Mouse (Mus musculus): ENCODE results near the gene Itga9. TPM values are rescaled to one million over a fixed set of nuclear protein-coding genes. Genes with fewer than 3 reads are reported as not detected.

Itga9 gene
- total RNA-seq, 4 experiments from 2014 or later, result 4.7 to 5.8 (median 5.1) TPM

GRCm38 (mm10) chr9:118867851-118868250 lies 261.4 kb downstream of the Itga9 start:
- DNase-seq (ENCODE audit: low spot score in 2 of 2), result no peak

- peak in 1 of 2 experiments; percentile 35 for DNase-seq (ENCODE audit: low spot score in 2 of 2)
These were observed 264.6 kb downstream of the Itga9 start for GRCm38 (mm10) chr9:118871089-118871488.

DNA sequence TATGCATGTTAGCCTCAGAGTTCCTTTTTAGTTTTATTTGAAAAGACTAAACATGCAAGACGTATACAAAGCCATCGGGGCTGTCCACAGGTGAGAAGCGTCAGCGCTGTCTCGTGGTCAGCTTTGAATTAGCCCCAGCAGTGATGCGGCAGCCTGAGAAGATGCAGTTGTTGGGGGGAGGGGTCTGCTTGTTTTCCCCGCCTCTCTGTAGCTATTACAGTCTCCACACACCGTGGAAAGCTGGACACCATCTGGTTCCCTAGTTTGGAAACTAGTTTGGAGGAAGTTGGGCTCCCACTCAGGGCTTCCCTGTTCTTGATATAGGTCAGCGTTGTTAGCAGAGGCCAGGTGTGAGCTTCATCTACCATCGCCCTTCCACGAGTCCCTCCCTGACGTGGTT lies 266.5 kb downstream of the Itga9 start:
- no peak for DNase-seq (ENCODE audit: low spot score in 2 of 2)

DNA sequence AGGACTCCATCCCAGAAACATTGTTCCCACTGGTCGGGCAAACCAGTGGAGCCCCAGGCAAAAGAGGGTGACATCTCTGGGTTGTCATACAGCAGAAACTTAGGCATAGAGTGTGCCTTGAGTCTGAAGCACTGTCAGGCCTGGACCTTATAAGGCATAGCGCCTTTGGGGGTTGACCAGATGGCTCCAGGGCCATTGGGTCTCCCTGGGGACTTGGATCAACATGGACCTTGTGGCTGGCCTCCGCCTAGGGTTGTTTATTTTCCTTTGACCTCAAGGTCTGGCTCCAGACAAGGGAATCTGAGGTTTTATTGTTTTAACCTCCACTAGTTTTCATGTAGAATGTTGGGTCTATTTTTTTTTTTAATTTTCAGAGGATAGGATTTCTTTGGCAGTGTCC lies 267.1 kb downstream of the Itga9 start:
- DNase-seq (ENCODE audit: low spot score in 2 of 2), result no peak

DNA sequence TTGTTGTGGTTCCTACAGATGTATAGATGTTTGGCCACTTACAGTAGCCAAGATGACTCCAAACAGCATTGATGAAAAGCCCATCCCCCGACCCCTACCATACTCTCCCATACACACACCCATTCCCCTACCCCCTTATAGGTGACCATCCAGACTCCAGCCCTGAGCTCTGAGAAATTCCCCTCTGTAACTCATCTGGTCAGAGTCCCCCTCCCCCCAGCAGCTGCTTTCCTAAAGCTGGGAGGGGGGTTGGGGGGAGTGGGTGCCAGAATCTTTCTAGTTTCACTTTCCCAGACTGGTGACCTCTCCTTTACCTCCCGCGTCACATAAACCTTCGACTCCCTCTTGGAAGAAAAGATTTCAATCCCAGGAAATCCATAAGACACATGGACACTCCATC lies 269.2 kb downstream of the Itga9 start:
- no peak for DNase-seq (ENCODE audit: low spot score in 2 of 2)

GRCm38 (mm10) chr9:118876902-118877301 lies 270.4 kb downstream of the Itga9 start:
- DNase-seq (ENCODE audit: low spot score in 2 of 2), result no peak

DNA sequence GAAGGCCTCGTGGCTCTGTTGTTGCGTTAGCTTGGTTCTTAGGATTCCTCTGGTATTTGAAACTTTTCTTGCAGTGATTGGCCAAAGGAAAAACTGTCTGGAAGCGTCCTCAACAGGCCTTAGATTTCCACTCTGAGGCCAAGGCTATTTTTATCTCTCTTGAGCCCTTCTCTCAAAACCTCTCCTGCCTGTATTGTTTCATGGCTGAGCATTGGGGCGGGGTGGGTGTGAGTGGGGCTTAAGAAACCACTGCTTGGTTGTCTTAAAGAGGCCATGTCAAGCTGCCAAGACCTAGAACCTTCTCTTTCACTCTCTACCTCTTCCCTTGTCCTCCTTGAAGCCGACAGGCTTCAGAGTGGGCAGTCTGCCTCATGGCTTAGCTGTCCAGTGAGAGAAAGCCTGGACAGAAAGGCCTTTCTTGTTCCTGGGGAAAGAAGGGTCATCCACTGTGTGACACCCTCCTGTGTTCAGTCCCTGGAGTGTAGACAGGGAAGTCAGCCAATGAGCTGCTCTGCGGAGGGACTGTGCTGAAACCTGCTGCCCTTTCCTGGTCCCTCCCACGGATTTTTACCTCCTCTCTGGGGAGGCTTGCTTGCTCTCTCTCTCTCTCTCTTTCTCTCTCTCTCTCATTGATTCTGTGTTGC lies 271.0 kb downstream of the Itga9 start:
- no peak for DNase-seq (ENCODE audit: low spot score in 2 of 2)

DNA sequence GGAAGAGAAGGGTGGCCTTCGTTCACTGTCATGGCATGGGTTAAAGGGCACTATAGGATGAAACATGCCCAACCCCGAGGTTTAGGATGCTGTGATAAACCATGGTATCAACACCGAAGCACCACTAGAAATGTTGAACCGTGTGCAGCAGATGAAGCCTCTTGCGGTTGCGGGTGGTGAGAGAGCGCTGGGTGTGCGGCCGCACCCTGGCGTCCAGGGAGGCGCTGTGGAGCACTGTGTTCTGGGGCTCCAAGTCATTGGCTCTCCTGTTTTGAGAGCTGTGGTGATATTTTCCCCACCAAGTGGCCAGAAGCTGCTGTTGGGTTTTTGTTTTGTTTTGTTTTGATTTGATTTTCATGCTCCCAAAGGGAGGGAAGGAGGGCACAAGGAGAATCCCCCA lies 272.1 kb downstream of the Itga9 start:
- no peak for DNase-seq (ENCODE audit: low spot score in 2 of 2)

GRCm38 (mm10) chr9:118881281-118881945 lies 274.9 kb downstream of the Itga9 start:
- peak in 1 of 2 experiments; percentile 7 for DNase-seq (ENCODE audit: low spot score in 2 of 2)

DNA sequence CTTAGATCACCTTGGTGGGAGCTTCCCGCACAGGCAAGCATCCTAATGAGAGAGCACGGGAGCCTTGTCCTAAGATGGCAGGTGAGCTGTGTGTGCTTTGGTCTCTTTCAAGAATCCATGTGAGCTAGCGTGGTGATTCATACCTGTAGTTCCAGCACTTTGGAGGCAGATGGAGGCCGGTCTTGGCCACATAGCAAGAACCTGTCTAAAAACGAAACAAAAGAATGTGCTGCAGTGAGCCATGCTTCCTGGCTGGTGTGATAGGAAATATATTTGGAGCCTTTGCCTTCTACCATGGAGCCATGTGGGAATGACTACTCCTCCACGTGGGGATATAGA lies 275.4 kb downstream of the Itga9 start:
- peak in 1 of 2 experiments; percentile 3 for DNase-seq (ENCODE audit: low spot score in 2 of 2)

- DNase-seq (ENCODE audit: low spot score in 2 of 2), result no peak
These were observed 276.7 kb downstream of the Itga9 start for GRCm38 (mm10) chr9:118883150-118883549.

- DNase-seq (ENCODE audit: low spot score in 2 of 2), result no peak
These were observed 279.3 kb downstream of the Itga9 start for GRCm38 (mm10) chr9:118885785-118886184.

DNA sequence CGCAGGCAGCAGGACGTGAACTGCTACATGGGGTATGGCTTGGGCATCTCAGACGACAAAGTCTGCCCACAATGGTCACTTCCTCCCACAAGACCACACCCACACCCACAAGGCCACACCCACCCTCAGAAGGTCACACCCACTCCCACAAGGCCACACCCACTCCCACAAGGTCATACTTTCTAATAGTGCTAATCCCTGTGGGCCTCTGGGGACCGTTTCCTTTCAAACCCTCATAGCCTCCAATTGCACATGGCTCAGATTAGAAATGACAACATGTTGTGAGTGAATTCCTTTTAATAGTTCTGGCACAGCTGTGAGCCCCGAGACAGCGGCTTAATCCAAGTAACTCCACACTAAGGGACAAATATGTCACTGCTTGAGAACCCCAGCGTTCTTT lies 280.7 kb downstream of the Itga9 start:
- DNase-seq (ENCODE audit: low spot score in 2 of 2), result no peak

- DNase-seq (ENCODE audit: low spot score in 2 of 2), result no peak
These were observed 281.2 kb downstream of the Itga9 start for GRCm38 (mm10) chr9:118887734-118888133.

DNA sequence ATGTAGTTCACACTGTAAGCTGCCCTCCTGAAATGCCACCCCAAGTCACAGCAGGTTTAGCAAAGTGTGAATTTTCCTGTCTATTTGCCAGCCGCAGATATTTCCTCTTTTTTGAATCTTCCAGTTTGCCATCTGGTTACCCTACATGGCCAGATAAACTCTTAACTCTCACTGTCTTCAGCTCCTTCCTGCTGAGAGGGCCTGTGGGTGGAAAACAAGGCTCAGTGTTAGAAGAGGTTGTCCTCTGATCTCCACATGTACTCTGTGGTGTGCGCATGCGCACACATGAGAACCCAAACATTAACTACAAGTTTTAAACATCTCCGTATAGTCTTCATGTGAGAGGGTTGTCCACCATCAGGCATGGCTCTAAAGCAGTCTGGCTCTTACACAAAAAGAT lies 283.7 kb downstream of the Itga9 start:
- DNase-seq (ENCODE audit: low spot score in 2 of 2), result no peak

DNA sequence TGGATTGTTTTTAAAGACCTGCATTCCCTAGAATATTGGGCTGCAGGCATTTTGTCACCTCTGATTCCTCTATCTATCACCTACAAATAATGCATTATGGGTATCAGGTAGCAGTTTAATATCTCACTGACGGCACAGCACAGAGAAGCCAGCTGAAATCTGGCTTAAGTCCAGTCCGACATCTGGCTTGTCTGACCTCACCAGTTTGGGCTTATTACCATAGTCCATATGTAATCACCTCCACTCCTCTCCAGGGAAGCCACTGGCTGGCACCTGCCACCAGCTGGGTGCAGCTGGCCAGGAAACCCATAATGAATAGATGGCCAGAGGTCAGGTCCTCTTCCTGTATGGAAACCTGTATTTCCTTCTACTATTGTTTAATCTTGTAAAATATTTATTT lies 284.2 kb downstream of the Itga9 start:
- no peak for DNase-seq (ENCODE audit: low spot score in 2 of 2)

DNA sequence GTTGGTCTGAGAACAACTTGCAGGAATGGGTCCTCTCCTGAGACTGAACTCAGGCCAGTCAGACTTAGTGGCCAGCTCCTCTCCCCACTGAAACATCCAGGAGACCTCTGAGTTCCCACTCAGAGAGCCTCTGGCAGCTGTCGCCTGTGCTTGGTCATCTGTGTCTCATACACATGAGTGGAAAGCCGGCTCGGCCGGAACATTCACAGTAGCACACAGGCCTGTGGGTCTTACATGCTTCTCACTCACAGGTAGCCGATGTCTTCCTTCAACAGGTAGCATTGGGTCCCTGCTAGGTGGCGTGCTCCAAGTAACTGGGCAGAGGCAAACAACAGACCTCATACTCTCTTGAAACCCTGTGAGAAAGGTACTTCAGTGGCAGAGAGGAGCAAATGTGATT lies 284.6 kb downstream of the Itga9 start:
- no peak for DNase-seq (ENCODE audit: low spot score in 2 of 2)

- no peak for DNase-seq (ENCODE audit: low spot score in 2 of 2)
These were observed 285.1 kb downstream of the Itga9 start for GRCm38 (mm10) chr9:118891593-118891992.

GRCm38 (mm10) chr9:118895101-118895500 lies 288.6 kb downstream of the Itga9 start:
- DNase-seq (ENCODE audit: low spot score in 2 of 2), result no peak

DNA sequence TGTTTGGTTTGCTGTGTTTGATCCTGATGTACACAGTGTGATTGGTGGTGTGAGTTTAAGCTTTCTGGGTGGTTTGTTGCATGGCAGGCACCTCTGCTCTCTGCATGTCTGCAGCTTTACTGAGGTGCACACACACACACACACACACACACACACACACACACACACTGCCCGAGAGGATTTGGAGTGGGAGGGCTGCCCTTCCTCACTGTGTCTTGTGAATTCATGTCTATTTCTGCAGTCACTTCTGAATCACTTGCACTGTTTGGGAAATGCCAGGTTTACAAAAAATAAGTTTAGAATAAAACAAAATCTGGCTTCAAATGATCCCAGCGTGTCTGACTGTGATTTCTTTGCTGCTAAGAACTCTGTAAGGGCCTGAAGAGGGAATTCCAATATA lies 294.2 kb downstream of the Itga9 start:
- no peak for DNase-seq (ENCODE audit: low spot score in 2 of 2)

- no peak for DNase-seq (ENCODE audit: low spot score in 2 of 2)
These were observed 295.4 kb downstream of the Itga9 start for GRCm38 (mm10) chr9:118901917-118902316.

DNA sequence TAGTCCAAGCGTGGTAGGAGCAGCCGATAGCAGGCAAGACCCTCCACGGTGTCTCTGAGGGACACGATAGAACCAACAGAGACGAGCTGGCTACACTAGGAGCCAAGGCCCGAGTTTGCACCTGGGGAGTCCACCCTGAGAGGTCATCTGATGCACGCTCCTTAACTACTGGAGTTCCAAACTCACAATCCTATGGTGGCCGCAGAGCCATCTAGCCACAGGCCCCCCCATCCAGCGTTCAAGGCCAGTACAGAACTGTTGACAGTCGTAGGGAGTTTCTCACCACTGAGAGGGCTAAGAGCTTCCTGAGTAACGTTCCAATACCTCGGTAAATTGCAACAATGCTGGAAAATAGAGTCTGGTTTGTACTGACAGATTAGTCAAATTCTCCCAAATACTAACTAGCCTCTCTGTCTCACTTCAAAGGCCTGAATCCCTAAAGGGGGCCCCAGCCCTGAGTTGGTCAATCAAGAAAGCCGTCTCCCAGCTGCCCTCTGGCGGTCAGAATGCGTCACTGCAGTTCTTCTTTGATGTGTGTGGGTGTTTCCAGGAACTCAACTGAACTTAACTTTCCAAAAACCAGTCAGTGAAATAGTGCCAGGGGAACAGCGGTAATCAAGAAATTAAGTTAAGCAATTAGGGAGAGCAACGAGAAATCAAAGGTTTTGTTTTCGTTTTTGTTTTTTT lies 301.6 kb downstream of the Itga9 start:
- DNase-seq (ENCODE audit: low spot score in 2 of 2), result peak; percentile 67 to 83

DNA sequence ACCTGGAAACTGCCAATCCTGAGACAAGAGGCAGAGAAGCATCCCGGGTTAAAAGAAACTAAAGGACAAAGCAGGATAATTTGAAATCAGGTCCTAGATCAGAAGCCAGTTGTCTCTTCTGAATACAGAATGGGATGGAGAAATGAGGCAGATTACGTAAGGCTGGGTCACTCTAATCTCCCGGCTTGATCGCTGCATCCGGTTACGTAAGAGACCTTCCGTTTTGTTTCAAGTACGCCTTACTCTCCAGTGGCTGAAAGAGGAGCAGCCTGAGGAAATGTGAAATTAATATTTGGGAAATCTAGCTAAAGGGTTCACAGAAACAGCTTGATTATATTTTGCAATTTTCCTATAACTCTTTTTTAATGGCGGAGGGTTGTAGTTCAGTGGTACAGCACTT lies 306.6 kb downstream of the Itga9 start:
- DNase-seq (ENCODE audit: low spot score in 2 of 2), result no peak

Measured in layer of hippocampus, adult 8-10 months (tissue).